Mouse (Mus musculus) 3T3-L1 (cell line): ENCODE measurements at regions not wholly inside any gene's neighbourhood (a gene's known extent, or its start where the extent isn't known, plus 50 kb on each side); places are given as distances from the start of the nearest gene placed in this dataset.
A peak's percentile ranks its signal among the peaks of the same experiment; 100 is the strongest.

Experiments
- DNase-seq: peaks from one replicate; pipeline ENCODE4 v3.0.0-alpha.2; 2015; ENCODE audit warnings: low read depth, low spot score

DNA sequence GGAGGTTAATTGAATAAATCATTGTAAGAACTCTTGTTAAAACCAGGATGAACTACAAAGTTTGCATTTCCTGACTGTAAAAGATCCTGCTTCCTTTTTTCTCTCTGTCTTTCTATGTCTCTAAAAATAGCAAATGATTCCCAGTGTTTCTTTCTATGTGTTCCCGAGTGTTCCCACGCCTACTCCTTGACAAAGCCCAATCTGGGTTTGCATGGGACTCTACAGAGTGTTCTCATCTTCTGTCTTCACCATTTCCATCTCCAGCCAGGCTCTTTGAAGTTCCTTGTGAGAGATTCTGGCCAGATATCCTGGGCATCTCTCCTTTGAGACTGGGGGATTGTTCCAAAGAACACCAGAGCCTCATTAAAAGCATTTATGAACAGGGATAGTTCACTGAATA lies 285.0 kb downstream of the Insig2 start:
- DNase-seq, result no peak

DNA sequence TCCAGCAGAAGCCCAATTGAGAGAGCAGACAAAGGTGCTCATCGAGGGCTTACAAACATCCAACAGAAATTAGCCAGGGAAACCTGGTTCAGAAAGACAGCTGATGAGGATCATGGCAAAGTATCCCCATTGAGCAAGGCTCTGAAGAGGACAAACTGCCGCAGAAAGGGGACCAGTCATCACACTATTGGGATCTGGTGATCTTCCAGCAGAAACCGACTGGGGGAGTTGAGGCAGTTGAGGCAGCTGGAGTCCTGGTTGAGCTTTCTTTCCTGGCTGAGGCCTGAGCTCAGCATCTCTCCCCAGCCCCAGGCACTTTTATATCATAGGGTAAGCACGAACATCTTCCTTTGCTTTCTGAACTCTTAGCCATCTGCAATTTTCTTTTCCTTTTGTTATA lies 282.7 kb downstream of the Insig2 start:
- DNase-seq, result no peak

GRCm38 (mm10) chr1:121050695-121051495 lies 281.5 kb downstream of the Insig2 start:
- DNase-seq, result no peak

- no peak for DNase-seq
Observed at GRCm38 (mm10) chr1:121051496-121052119, 280.8 kb downstream of the Insig2 start.

- no peak for DNase-seq
Observed at GRCm38 (mm10) chr1:121052120-121052501, 280.3 kb downstream of the Insig2 start.

GRCm38 (mm10) chr1:121053692-121054091 lies 278.7 kb downstream of the Insig2 start:
- DNase-seq, result peak; percentile 61

- DNase-seq, result no peak
Observed at GRCm38 (mm10) chr1:121074569-121074968, 257.8 kb downstream of the Insig2 start.

DNA sequence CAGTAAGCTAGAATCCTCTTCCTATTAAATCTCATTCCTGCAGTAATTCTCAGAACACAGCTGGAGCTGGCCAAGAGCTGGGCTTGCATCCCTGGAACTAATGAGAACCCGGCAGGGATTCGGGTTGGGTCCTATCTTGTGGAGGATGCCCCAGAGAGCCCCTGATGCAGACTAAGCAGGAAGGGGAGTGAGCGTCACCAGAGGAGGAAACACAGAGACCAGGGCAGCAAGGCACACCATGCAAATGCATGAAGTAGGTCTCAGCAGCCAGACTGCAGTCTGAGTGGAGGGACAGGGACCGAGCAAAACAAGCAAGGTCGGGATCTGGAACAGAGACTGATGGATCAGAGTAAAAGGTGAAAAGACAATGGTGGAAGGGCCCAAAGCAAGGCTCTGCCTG lies 249.6 kb downstream of the Insig2 start:
- no peak for DNase-seq

DNA sequence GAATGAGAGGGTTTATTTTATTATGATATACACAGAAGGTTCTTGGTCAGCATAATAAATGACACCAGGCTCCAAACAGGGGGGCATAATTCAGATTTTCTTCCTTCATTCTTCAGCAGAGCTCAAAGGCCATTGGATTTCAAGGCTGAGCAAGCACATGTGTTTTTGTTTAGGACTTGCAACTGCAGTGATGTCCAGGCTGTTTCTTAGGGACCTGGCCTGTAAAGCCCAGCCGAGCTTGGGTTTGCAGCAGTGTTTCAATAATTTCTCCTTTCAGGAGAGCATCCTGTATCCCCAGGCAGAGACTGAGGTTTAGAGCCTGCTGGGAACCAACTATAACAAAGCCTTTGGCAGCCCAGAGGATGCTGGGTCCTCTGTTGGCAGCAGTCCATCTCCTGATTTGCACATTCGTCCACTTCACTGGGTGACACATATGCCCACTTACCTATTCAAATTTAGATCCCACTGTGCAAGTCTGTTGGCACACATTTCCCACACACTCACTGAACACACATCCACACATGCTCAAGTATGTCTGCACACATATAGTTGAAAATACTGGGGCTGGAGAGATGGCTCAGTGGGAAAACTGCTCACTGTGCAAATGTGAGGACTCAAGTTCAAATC lies 247.2 kb downstream of the Insig2 start:
- peak; percentile 8 for DNase-seq

- no peak for DNase-seq
Observed at GRCm38 (mm10) chr1:121087124-121087887, 245.1 kb downstream of the Insig2 start.

DNA sequence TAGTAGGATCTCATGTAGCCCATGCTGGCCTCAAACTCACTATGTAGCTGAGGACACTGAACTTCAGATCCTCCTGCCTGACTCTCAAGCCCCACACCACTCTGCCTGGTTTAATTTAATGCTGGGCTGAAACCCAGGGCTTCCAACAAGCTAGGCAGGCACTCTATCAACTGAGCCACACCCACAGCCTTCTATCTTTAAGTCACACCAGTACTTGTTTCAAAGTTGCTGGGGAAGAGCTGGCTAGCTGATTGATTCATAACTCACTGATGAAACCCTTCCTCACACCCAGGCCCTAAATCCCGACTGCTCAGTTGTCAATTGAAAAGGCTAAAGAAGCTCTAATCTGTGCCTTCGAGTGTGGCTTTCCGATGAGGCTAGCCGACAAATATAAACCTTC lies 241.8 kb downstream of the Insig2 start:
- DNase-seq, result no peak

- no peak for DNase-seq
Observed at GRCm38 (mm10) chr1:121092870-121093269, 239.5 kb downstream of the Insig2 start.

DNA sequence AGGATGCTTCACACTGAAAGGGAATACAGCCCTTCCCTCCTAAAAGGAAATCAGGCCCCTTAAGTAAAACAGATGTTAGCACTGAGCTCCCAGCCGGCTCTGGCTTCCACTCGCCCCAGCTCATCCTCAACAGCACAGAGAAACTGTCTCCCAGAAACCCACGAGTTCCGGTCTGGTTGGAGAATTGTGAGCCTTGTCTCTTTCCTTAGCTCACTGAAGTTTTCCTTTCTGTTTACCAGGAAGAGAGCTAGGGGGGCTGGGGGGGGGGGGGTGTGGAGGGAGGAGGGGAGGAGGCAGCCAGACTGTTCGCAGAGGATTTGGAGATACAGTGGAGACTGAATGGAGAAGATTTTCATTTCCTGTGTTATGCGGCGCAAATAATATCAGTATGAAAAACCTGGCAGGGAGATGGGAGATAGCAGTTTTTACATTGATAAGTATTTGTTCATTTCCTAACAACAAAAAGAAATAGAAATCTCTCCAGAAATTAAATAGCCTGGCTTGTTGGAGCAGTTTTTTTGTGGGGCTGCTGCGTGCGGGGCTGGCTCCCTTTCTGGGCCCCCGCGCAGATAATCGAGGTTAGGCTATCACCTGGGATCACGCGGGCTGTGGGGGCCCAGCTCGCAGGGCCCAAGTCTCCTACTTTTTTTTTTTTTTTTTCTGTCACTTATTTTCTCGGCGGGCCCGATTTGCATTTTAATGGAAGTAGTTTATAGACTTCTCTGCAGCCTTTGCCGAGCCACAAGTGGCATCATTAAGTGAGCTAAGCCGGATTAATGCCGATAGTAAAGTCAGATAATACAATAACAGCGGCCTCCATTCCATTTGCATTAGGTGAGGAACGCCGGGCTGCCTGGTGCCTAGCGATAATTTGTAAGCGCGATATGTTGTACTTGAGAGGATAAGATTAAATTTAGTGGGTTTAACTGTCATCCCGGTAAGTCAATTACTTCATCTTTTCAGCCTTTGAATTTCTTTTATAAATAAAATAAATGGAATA lies 235.5 kb downstream of the Insig2 start:
- no peak for DNase-seq

DNA sequence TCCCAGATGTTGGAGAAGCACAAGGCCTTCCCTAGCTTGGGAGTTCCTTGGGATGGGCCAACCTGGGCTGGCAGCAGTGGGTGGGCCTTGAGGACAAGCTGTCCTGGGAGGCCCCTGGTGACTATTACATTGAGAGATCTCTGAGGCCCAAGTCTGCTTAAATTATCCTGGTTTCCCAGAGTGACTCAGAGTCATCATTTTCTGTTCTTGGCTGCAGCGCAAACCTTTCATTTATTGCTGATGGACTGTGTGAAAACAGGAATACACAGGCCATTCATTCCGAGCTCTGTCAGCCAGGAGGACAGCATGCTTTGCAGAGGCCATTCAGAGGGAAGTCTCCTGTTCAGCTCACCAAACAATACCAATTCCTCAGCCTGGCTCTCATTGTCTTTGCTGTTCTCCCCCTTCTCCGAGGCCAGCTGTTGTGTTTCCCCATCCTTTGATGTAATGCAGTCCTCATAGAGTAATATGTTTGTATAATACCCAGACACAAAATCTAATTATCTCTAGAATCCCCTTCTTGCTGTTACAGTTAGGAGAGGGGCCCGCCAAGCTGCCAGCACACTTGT lies 220.5 kb downstream of the Insig2 start:
- peak; percentile 90 for DNase-seq

DNA sequence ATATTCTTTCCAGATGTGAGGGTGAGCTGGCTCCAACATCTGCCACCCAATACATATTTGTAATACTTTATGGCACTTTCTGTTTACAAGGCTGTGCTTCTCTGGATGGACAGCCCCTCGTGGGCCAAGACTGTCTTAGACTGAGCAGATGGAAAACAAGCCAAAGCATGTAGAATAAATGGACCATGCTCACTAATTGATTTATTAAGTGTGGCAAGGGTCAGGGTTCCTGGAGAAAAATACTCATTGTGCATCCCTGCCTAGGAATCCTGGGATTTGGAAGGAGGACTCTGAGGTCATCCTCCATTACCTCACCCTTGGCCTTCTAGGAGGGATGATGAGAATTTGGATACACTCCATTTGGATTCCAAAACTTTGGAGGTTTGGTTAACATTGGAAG lies 219.9 kb downstream of the Insig2 start:
- peak; percentile 80 for DNase-seq

DNA sequence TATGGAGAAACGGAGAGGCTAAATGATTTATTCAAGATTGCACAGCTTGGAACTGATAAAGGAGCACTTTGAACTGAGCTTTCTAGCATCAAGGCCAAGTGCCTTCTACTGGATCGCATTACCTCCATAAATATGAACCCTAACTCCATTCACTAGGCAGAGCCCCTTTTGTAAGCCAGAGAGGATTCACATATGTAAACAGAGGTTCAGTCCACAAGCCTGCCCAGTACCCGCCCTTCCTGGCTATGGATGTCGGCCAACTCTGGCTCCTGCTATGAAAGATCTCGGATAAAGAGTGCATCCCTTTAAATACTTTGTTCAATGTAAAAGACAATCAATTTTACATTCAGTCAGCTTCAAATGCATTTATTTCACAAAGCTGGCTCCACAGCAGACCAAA lies 215.8 kb downstream of the Insig2 start:
- no peak for DNase-seq

DNA sequence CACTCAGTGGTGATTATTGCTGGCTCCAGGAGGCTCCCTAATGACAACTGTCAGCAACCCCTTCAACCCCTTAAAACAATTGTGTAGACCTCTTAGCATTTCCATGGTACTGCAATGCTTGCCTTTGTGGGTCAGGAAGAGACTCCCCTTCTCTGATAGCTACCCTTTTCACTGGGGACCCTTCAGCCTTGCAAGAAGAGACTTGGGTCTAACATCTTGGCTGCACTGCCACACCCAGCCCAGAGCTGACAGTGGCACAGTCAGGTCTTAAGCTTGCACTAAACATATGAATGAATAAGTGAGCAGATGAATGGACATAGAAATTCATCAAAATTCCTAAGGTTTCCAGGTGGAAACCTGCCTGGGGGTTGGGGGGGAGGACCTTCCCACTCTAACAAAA lies 209.0 kb downstream of the Insig2 start:
- no peak for DNase-seq

GRCm38 (mm10) chr1:121136284-121136683 lies 196.1 kb downstream of the Insig2 start:
- no peak for DNase-seq

- no peak for DNase-seq
Observed at GRCm38 (mm10) chr1:121136846-121137245, 195.5 kb downstream of the Insig2 start.

- no peak for DNase-seq
Observed at GRCm38 (mm10) chr1:121144981-121145380, 187.4 kb downstream of the Insig2 start.

DNA sequence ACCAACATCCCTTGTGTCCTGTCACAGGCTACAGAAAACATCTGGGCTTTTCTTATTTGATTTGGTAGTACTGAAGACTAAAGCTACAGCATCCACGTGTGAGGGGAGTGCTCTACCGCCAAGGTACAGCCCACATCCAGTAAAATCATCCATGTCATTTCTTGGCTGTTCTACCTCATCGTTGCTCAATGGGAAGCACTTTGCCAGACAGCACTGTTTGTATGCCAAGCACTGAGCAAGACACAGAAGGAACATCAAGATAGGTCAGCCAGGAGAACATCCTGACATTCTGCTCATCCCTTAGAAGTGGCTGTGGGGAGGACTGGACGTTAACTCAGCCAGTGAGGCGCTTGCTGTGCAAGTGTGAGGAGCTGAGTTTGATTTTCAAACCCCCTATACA lies 178.9 kb downstream of the Insig2 start:
- DNase-seq, result no peak
